Mouse (Mus musculus): ENCODE results near the gene Gm49673.
"Not testable (repeated sequence)": the region's sequence is repeated elsewhere in the genome, so short reads cannot be mapped to it uniquely, and the experiment has no call there.

DNA sequence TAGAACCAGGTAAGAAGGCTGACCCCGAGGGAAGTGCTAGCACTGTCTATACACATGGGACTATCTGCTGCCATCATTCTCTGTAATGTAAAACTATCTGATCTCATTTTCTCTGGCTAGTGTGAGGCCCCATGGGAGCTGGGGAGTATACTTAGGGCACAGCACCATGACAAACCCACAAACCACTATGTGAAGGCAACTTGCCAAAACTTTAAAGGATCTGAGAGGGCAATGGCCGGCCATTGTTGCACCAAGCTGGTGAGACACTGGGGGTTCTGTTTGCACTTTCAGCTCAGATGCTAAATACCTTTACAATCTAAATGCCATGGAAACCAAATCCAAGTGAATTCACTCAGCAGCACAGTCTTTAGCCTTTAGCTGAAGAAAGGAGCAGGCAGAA, 77.7 kb downstream of the Gm49673 start:
- not testable (repeated sequence) for TF ChIP-seq CTCF (IDR thresholded peaks at IDR 0.05; ENCODE audit: borderline replicate concordance, control insufficient read depth, extremely low read depth, insufficient read depth, low read length, poor library complexity); POLR2A (IDR thresholded peaks at IDR 0.05; ENCODE audit: control insufficient read depth, extremely low read depth, insufficient read depth, low read length, poor library complexity)

All from thymus, adult 2 months (tissue).